Mouse (Mus musculus) testis, postnatal 10 days (tissue): ENCODE results near the gene Uri1.
A peak's percentile ranks its signal among the peaks of the same experiment; 100 is the strongest.

ENCODE experiments used
- DNase-seq: peaks from one replicate; pipeline ENCODE4 v3.0.0; 2021; ENCODE audit warnings: low spot score

Gene Uri1

GRCm38 (mm10) chr7:38023451-38023850, at the start of gene Uri1:
TSS of gene Uri1 (minus strand) at chr7:38023551.
- DNase-seq, result no peak

GRCm38 (mm10) chr7:38071065-38071464, 47.7 kb upstream of the Uri1 start:
- DNase-seq, result no peak

GRCm38 (mm10) chr7:38070663-38071062, 47.3 kb upstream of the Uri1 start:
- DNase-seq, result no peak

GRCm38 (mm10) chr7:38064431-38064830, 41.1 kb upstream of the Uri1 start:
- no peak for DNase-seq

GRCm38 (mm10) chr7:38061060-38061970, 38.0 kb upstream of the Uri1 start:
- peak; percentile 94 for DNase-seq

GRCm38 (mm10) chr7:38059636-38060330, 36.4 kb upstream of the Uri1 start:
- no peak for DNase-seq

GRCm38 (mm10) chr7:38059096-38059495, 35.7 kb upstream of the Uri1 start:
- no peak for DNase-seq

- DNase-seq, result no peak
Measured at GRCm38 (mm10) chr7:38055996-38056395, 32.6 kb upstream of the Uri1 start.

- DNase-seq, result peak; percentile 56
Measured at GRCm38 (mm10) chr7:38054246-38054645, 30.9 kb upstream of the Uri1 start.

- DNase-seq, result no peak
Measured at GRCm38 (mm10) chr7:38047229-38047628, 23.9 kb upstream of the Uri1 start.

GRCm38 (mm10) chr7:38041244-38041643, 17.9 kb upstream of the Uri1 start:
- DNase-seq, result no peak

GRCm38 (mm10) chr7:38037586-38037985, 14.2 kb upstream of the Uri1 start:
- DNase-seq, result no peak

- no peak for DNase-seq
Measured at GRCm38 (mm10) chr7:38031183-38031582, 7.8 kb upstream of the Uri1 start.

GRCm38 (mm10) chr7:38030606-38031005, 7.3 kb upstream of the Uri1 start:
- no peak for DNase-seq

- DNase-seq, result no peak
Measured at GRCm38 (mm10) chr7:38029986-38030385, 6.6 kb upstream of the Uri1 start.

- DNase-seq, result no peak
Measured at GRCm38 (mm10) chr7:38029083-38029482, 5.7 kb upstream of the Uri1 start.

- DNase-seq, result no peak
Measured at GRCm38 (mm10) chr7:38027940-38028600, 4.7 kb upstream of the Uri1 start.

GRCm38 (mm10) chr7:38024839-38025238, 1.5 kb upstream of the Uri1 start:
- no peak for DNase-seq

GRCm38 (mm10) chr7:38019770-38020169, 3.6 kb downstream of the Uri1 start:
- DNase-seq, result no peak

GRCm38 (mm10) chr7:38019369-38019749, 4.0 kb downstream of the Uri1 start:
- peak; percentile 97 for DNase-seq

GRCm38 (mm10) chr7:38018416-38019368, 4.7 kb downstream of the Uri1 start:
- DNase-seq, result peak; percentile 74

- no peak for DNase-seq
Measured at GRCm38 (mm10) chr7:38015356-38015755, 8.0 kb downstream of the Uri1 start.
